In the genomic region with DNA sequence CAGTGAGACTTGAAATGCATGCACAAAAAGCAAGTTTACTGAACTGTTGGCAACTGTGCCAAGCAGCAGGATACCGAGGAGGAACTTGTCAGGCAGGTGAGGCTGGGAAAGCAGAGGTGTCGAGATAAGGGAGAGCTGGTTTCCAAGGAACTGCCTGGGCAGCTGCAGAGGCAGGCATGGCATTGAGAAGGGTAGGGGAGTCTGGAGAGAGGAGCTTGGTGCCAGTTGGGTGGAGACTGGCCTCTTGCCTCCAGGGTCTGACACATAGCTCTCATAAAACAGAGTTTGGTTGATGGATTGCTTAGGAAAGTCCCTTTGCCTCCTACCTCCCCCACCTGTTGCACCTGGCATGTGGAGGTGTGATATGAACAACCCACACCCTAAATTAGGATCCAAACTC, we compare ENCODE assay signal across 21 mouse cellular contexts.
DNase-seq lines count a peak whose midpoint lies in the region; ATAC-seq lines count a peak whose summit lies in the region.
"Had no signal": no experiment of that assay in that cellular context is flagged by ENCODE, and none has a peak within 500 bp of the region (broad histone marks: within the 10 kb centered on the region; RNA-seq: fewer than 3 reads in every experiment).

No protein-coding gene starts in this region.

- H3K4me1 ChIP-seq in lung, embryonic 16.5 days (replicated peaks; ENCODE audit: control insufficient read depth, insufficient read depth, low read length), result no peaks in the 10 kb centered on the region; the same call in 1 of the 2 replicates

- WGBS in lung, embryonic 16.5 days, result 37% methylated on average over 2 of the region's 2 CpGs

- no peak overlapping the region for H3K4me3 ChIP-seq in lung, embryonic 16.5 days (ENCODE audit: low read length)
- H3K4me3 ChIP-seq: gastrocnemius, adult 2 months; heart, embryonic 13.5 days had no signal

- ATAC-seq in lung, embryonic 16.5 days (ENCODE audit: low read depth), result peak; percentile 65; the same call in 1 of the 2 replicates
- ATAC-seq: activated CD4-positive, CD25-positive, alpha-beta regulatory T cell, adult 4 months; forebrain, embryonic 14.5 days; forebrain, postnatal 0 days; hindbrain, postnatal 0 days had no signal

- H3K9me3 ChIP-seq in lung, embryonic 16.5 days (ENCODE audit: control insufficient read depth, low read length), result no peaks in the 10 kb centered on the region

- H3K27ac ChIP-seq in lung, embryonic 16.5 days (ENCODE audit: low read length), result no peak overlapping the region
- H3K27ac ChIP-seq: gastrocnemius, adult 2 months; heart, embryonic 13.5 days; hindbrain, embryonic 14.5 days; hindbrain, postnatal 0 days had no signal

- no peak overlapping the region for H3K9ac ChIP-seq in lung, embryonic 16.5 days (ENCODE audit: low read length)
- H3K9ac ChIP-seq: forebrain, postnatal 0 days; heart, embryonic 13.5 days; hindbrain, embryonic 14.5 days had no signal

- no peaks in the 10 kb centered on the region for H3K36me3 ChIP-seq in lung, embryonic 16.5 days (ENCODE audit: control insufficient read depth, insufficient read depth, low read length)

- no peak for DNase-seq in lung, postnatal 14 days
- DNase-seq in A20 (ENCODE audit: low read depth, low spot score), result peak; percentile 36
- peak; percentile 91 for DNase-seq in fat pad, adult 2 months (ENCODE audit: extremely low read depth, low read depth, low spot score)
- DNase-seq in layer of hippocampus, postnatal 14 days (ENCODE audit: low spot score in 2 of 2), result no peak
- DNase-seq in cerebellum, postnatal 14 days, result no peak
- DNase-seq: adrenal gland, adult 8-10 months; adrenal gland, postnatal 25 days; cerebellum, adult 11-12 months; cerebellum, adult 8-10 months; forebrain, postnatal 0 days; gastrocnemius, adult 2 months; gastrocnemius, postnatal 14 days; heart, adult 18-20 months; heart, postnatal 14 days; heart, postnatal 4 days had no signal

- no peaks in the 10 kb centered on the region for H3K27me3 ChIP-seq in lung, embryonic 16.5 days (ENCODE audit: control insufficient read depth, insufficient read depth, low read depth, low read length)
- H3K27me3 ChIP-seq: heart, embryonic 13.5 days had no signal

- no peak overlapping the region for H3K4me2 ChIP-seq in lung, embryonic 16.5 days (ENCODE audit: low read depth, low read length)
- H3K4me2 ChIP-seq: heart, embryonic 13.5 days; hindbrain, embryonic 14.5 days had no signal

Comparison
In these comparisons a context has a peak if more than half of its experiments do, and no peak if none do; other contexts are left out.
1. DNase-seq: peak in A20 (single experiment) and fat pad, adult 2 months (single experiment); none in lung, postnatal 14 days (single experiment), layer of hippocampus, postnatal 14 days (0 of 2) and cerebellum, postnatal 14 days (0 of 2).